Mouse (Mus musculus): Measurements from ENCODE around the gene Isoc2b. TPM values are rescaled to one million over a fixed set of nuclear protein-coding genes. Genes with fewer than 3 reads are reported as not detected.

Gene Isoc2b
- polyA plus RNA-seq (2017; shearing (Covaris generic)) = 33.3 TPM

GRCm38 (mm10) chr7:4870133-4870532 is at the start of gene Isoc2b:
TSS of gene Isoc2b (minus strand) at chr7:4870258.

GRCm38 (mm10) chr7:4915007-4915665 is 45.1 kb upstream of the Isoc2b start, which contains the start of gene Zfp628:
TSS of gene Zfp628 (plus strand) at chr7:4915217.

GRCm38 (mm10) chr7:4906466-4906950 is 36.5 kb upstream of the Isoc2b start, which contains the start of gene Gm36210:
TSS of gene Gm36210 (minus strand) at chr7:4906516.

GRCm38 (mm10) chr7:4876753-4877221 is 6.7 kb upstream of the Isoc2b start, which contains the start of gene Isoc2a:
TSS of gene Isoc2a (plus strand) at chr7:4877153.

GRCm38 (mm10) chr7:4844245-4844916 is 25.7 kb downstream of the Isoc2b start, which contains the start of gene Shisa7:
TSS of gene Shisa7 (minus strand) at chr7:4844696.

GRCm38 (mm10) chr7:4812303-4813104 is 57.6 kb downstream of the Isoc2b start, which contains the start of gene Ube2s:
TSS of gene Ube2s (minus strand) at chr7:4812590.

Other genes starting within 250 kb of the Isoc2b start
- gene Tmem86b, start 238.8 kb downstream of the Isoc2b start, polyA plus RNA-seq (2017; shearing (Covaris generic)) = 11.1 TPM
- 300 TPM for gene Ppp6r1, start 211.2 kb downstream of the Isoc2b start, polyA plus RNA-seq (2017; shearing (Covaris generic))
- gene Hspbp1, start 185.2 kb downstream of the Isoc2b start, polyA plus RNA-seq (2017; shearing (Covaris generic)) = 77.3 TPM
- not detected for gene Brsk1, start 179.7 kb downstream of the Isoc2b start, polyA plus RNA-seq (2017; shearing (Covaris generic))
- 0.11 TPM for gene Tmem150b, start 145.0 kb downstream of the Isoc2b start, polyA plus RNA-seq (2017; shearing (Covaris generic))
- gene Kmt5c, start 130.1 kb downstream of the Isoc2b start, polyA plus RNA-seq (2017; shearing (Covaris generic)) = 33.5 TPM
- gene Cox6b2, start 117.2 kb downstream of the Isoc2b start, polyA plus RNA-seq (2017; shearing (Covaris generic)) = 3.4 TPM
- not detected for gene Fam71e2, start 99.0 kb downstream of the Isoc2b start, polyA plus RNA-seq (2017; shearing (Covaris generic))
- gene Il11, start 87.4 kb downstream of the Isoc2b start, polyA plus RNA-seq (2017; shearing (Covaris generic)) = not detected
- not detected for gene Tmem190, start 87.3 kb downstream of the Isoc2b start, polyA plus RNA-seq (2017; shearing (Covaris generic))
- gene Tmem238, start 80.6 kb downstream of the Isoc2b start, polyA plus RNA-seq (2017; shearing (Covaris generic)) = 13.4 TPM
- 323 TPM for gene Rpl28, start 77.4 kb downstream of the Isoc2b start, polyA plus RNA-seq (2017; shearing (Covaris generic))
- 106 TPM for gene Ube2s, start 57.7 kb downstream of the Isoc2b start, polyA plus RNA-seq (2017; shearing (Covaris generic))
- gene Shisa7, start 25.6 kb downstream of the Isoc2b start, polyA plus RNA-seq (2017; shearing (Covaris generic)) = not detected
- gene Isoc2a, start 6.9 kb upstream of the Isoc2b start, polyA plus RNA-seq (2017; shearing (Covaris generic)) = 1.1 TPM
- not detected for gene Gm36210, start 36.3 kb upstream of the Isoc2b start, polyA plus RNA-seq (2017; shearing (Covaris generic))
- gene Zfp628, start 45.0 kb upstream of the Isoc2b start, polyA plus RNA-seq (2017; shearing (Covaris generic)) = 2.6 TPM
- gene Nat14, start 51.8 kb upstream of the Isoc2b start, polyA plus RNA-seq (2017; shearing (Covaris generic)) = 0.79 TPM
- 0.17 TPM for gene Ssc5d, start 55.5 kb upstream of the Isoc2b start, polyA plus RNA-seq (2017; shearing (Covaris generic))
- 0.25 TPM for gene Sbk2, start 94.1 kb upstream of the Isoc2b start, polyA plus RNA-seq (2017; shearing (Covaris generic))
- not detected for gene Sbk3, start 100.9 kb upstream of the Isoc2b start, polyA plus RNA-seq (2017; shearing (Covaris generic))
- 25.9 TPM for gene Zfp579, start 125.9 kb upstream of the Isoc2b start, polyA plus RNA-seq (2017; shearing (Covaris generic))
- gene Zfp524, start 144.2 kb upstream of the Isoc2b start, polyA plus RNA-seq (2017; shearing (Covaris generic)) = 26.5 TPM
- gene Fiz1, start 144.4 kb upstream of the Isoc2b start, polyA plus RNA-seq (2017; shearing (Covaris generic)) = 46.1 TPM
- 11.4 TPM for gene Gm44973, start 145.2 kb upstream of the Isoc2b start, polyA plus RNA-seq (2017; shearing (Covaris generic))
- 11.8 TPM for gene Zfp865, start 150.1 kb upstream of the Isoc2b start, polyA plus RNA-seq (2017; shearing (Covaris generic))
- gene Ccdc106, start 150.3 kb upstream of the Isoc2b start, polyA plus RNA-seq (2017; shearing (Covaris generic)) = not detected
- not detected for gene 4632433K11Rik, start 163.9 kb upstream of the Isoc2b start, polyA plus RNA-seq (2017; shearing (Covaris generic))
- 3.6 TPM for gene Zfp784, start 168.2 kb upstream of the Isoc2b start, polyA plus RNA-seq (2017; shearing (Covaris generic))
- gene Zfp580, start 181.3 kb upstream of the Isoc2b start, polyA plus RNA-seq (2017; shearing (Covaris generic)) = 7.4 TPM
- gene U2af2, start 191.9 kb upstream of the Isoc2b start, polyA plus RNA-seq (2017; shearing (Covaris generic)) = 113 TPM
- 35.8 TPM for gene Epn1, start 210.0 kb upstream of the Isoc2b start, polyA plus RNA-seq (2017; shearing (Covaris generic))
- not detected for gene Rfpl4, start 246.7 kb upstream of the Isoc2b start, polyA plus RNA-seq (2017; shearing (Covaris generic))

All from CD4-positive, CD25-positive, alpha-beta regulatory T cell (primary cell).